8 mouse cellular contexts compared by ENCODE assay signal in the genomic region with DNA sequence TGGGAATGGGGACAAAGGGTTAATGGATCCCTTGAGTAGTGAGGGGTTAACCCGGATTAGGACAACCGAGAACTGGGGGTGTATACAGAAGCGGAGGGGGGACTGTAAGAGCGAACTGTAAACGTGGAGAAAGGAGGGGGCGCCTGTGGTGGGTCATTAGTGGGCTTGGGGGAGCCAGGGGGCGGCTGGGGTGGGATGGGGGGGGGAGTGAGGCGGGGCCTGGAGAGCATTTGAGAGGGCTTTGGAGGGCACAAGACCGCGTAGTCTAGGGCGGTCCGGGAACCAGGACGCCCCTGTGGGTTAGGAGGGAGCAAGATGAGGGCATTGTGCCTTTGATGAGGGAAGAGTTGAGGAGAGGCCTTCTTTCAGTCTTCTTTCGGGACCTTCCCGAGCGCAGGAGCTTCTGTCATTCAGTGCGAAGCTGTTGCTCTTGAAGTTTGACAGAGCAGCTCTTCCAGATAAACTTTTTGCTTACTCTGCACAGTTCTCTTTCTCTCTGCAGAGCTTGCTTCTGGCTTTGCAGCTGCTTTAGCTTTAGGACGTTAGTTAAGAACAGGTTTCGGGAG. TPM values are rescaled to one million over a fixed set of nuclear protein-coding genes. Genes with fewer than 3 reads are reported as not detected.
DNase-seq lines count a peak whose midpoint lies in the region; ATAC-seq and TF ChIP-seq lines count a peak whose summit lies in the region.

No protein-coding gene starts in this region.

- peak overlapping the region; percentile 68 for H3K4me2 ChIP-seq in forebrain, embryonic 14.5 days (ENCODE audit: low read length)
- H3K4me2 ChIP-seq in limb, embryonic 15.5 days = peak overlapping the region; percentile 81

- no peak for DNase-seq in heart, embryonic 10.5 days (ENCODE audit: low spot score)
- DNase-seq in heart, postnatal 14 days = no peak
- no peak for DNase-seq in ES-E14 (ENCODE audit: low read depth, low spot score)
- peak; percentile 39 for DNase-seq in forebrain, embryonic 14.5 days (ENCODE audit: low spot score)
- DNase-seq in splenic B cell, adult 2 months (ENCODE audit: low read depth, low spot score) = peak; percentile 16
- no peak for DNase-seq in spleen, postnatal 4 days (ENCODE audit: low spot score in 2 of 2)
- DNase-seq in right cerebral cortex, adult 18-20 months = no peak

- H3K36me3 ChIP-seq in heart, embryonic 10.5 days = peaks cover 15% of the 10 kb centered on the region
- H3K36me3 ChIP-seq in ES-E14 (ENCODE audit: control insufficient read depth, insufficient read depth, low read length, poor library complexity, severe bottlenecking) = peaks cover 5% of the 10 kb centered on the region; the same call in 1 of the 2 replicates
- peaks cover 6% of the 10 kb centered on the region for H3K36me3 ChIP-seq in forebrain, embryonic 14.5 days (ENCODE audit: control insufficient read depth, insufficient read depth, low read length)
- peaks cover 8% of the 10 kb centered on the region for H3K36me3 ChIP-seq in limb, embryonic 15.5 days
- H3K36me3 ChIP-seq in splenic B cell, adult 2 months (ENCODE audit: control insufficient read depth, insufficient read depth, low read length, poor library complexity, severe bottlenecking) = no peaks in the 10 kb centered on the region

- H3K9ac ChIP-seq in ES-E14 (ENCODE audit: insufficient read depth, low read depth, low read length, poor library complexity, severe bottlenecking) = peak overlapping the region; percentile 81
- peak overlapping the region; percentile 85 for H3K9ac ChIP-seq in forebrain, embryonic 14.5 days (ENCODE audit: low read length)
- H3K9ac ChIP-seq in limb, embryonic 15.5 days = peak overlapping the region; percentile 85

- ATAC-seq in forebrain, embryonic 14.5 days = no peak
- ATAC-seq in limb, embryonic 15.5 days (ENCODE audit: insufficient number of reproducible peaks, low FRiP score, low TSS enrichment, low read depth) = no peak

- H3K27me3 ChIP-seq in heart, embryonic 10.5 days (ENCODE audit: insufficient read depth, poor library complexity, severe bottlenecking) = no peaks in the 10 kb centered on the region
- no peaks in the 10 kb centered on the region for H3K27me3 ChIP-seq in forebrain, embryonic 14.5 days (replicated peaks; ENCODE audit: control insufficient read depth, insufficient read depth, low read length)
- H3K27me3 ChIP-seq in limb, embryonic 15.5 days = no peaks in the 10 kb centered on the region
- no peaks in the 10 kb centered on the region for H3K27me3 ChIP-seq in splenic B cell, adult 2 months (ENCODE audit: control insufficient read depth, insufficient read depth, low read length, poor library complexity, severe bottlenecking)

- H3K27ac ChIP-seq in heart, embryonic 10.5 days = peak overlapping the region; percentile 93
- H3K27ac ChIP-seq in ES-E14 (ENCODE audit: insufficient read depth, low read depth, low read length, poor library complexity, severe bottlenecking) = no peak overlapping the region
- H3K27ac ChIP-seq in forebrain, embryonic 14.5 days (ENCODE audit: low read depth, low read length) = peak overlapping the region; percentile 79
- H3K27ac ChIP-seq in limb, embryonic 15.5 days = peak overlapping the region; percentile 90

- peak overlapping the region; percentile 92 for H3K4me3 ChIP-seq in heart, embryonic 10.5 days
- peak overlapping the region; percentile 79 to 86 for H3K4me3 ChIP-seq in ES-E14 (ENCODE audit: insufficient read depth in 1 of 2, low read depth in 1 of 2, low read length in 2 of 2, poor library complexity in 1 of 2, severe bottlenecking in 1 of 2)
- H3K4me3 ChIP-seq in forebrain, embryonic 14.5 days (ENCODE audit: low read depth, low read length) = peak overlapping the region; percentile 80
- H3K4me3 ChIP-seq in limb, embryonic 15.5 days = peak overlapping the region; percentile 89

- in situ Hi-C loops in ES-E14 (cut with MboI; ENCODE audit: low sequenced_read_pairs in 2 of 2, unreplicated experiment in 2 of 2) = no loop called here

- peaks cover 58% of the 10 kb centered on the region for H3K4me1 ChIP-seq in heart, embryonic 10.5 days
- H3K4me1 ChIP-seq in ES-E14 (ENCODE audit: control insufficient read depth in 2 of 2, insufficient read depth in 2 of 2, low read length in 2 of 2, poor library complexity in 1 of 2) = peaks cover 0 to 2% of the 10 kb centered on the region in 2 experiments; a peak in 1 of 4 replicates
- peaks cover 29% of the 10 kb centered on the region for H3K4me1 ChIP-seq in forebrain, embryonic 14.5 days (ENCODE audit: control insufficient read depth, insufficient read depth, low read length)
- H3K4me1 ChIP-seq in limb, embryonic 15.5 days = peaks cover 47% of the 10 kb centered on the region

- WGBS in heart, embryonic 10.5 days = 1% methylated on average over 17 of the region's 19 CpGs
- WGBS in forebrain, embryonic 14.5 days = 2% methylated on average over 18 of the region's 19 CpGs
- 2% methylated on average over 18 of the region's 19 CpGs for WGBS in limb, embryonic 15.5 days

- intact Hi-C loops in heart, postnatal 14 days (cut with DNase I) = loop anchor here (1.0 to 5.0 kb wide), 3 partner anchors 47 to 125 kb away; a partner anchor contains a TSS

- no peaks in the 10 kb centered on the region for H3K9me3 ChIP-seq in heart, embryonic 10.5 days
- no peaks in the 10 kb centered on the region for H3K9me3 ChIP-seq in ES-E14 (ENCODE audit: control insufficient read depth, insufficient read depth, low read depth, low read length)
- no peaks in the 10 kb centered on the region for H3K9me3 ChIP-seq in forebrain, embryonic 14.5 days (replicated peaks; ENCODE audit: control insufficient read depth, low read length)
- no peaks in the 10 kb centered on the region for H3K9me3 ChIP-seq in limb, embryonic 15.5 days

TF ChIP-seq in ES-E14, 5 proteins besides CTCF, POLR2A, EP300 and RAD21:
- TF ChIP-seq ZC3H11A (IDR thresholded peaks at IDR 0.05; ENCODE audit: borderline replicate concordance, low read depth, low read length) (no peak), CHD2 (IDR thresholded peaks at IDR 0.05; ENCODE audit: low read depth, low read length) (no peak), ZNF384 (IDR thresholded peaks at IDR 0.05; ENCODE audit: low read depth, low read length) (no peak), MAFK (IDR thresholded peaks at IDR 0.05; ENCODE audit: insufficient read depth, low read depth, low read length) (no peak; the same call in 1 of the 2 replicates), HCFC1 (IDR thresholded peaks at IDR 0.05; ENCODE audit: borderline replicate concordance, insufficient read depth, low read length) (no peak)
TF ChIP-seq in ES-E14: peak in this region for 0.

RNA-seq across cellular contexts. Expression of a gene that starts 0.8 kb away (rescaled TPM):
- 30.9 and 32.8 TPM in 2 replicates for polyA plus RNA-seq in heart, embryonic 10.5 days (2016; fragmentation: Nextera tagmentation; extraction: Ambion mirVana)
- 10 to 100 TPM; 15.1 to 15.3 TPM for total RNA-seq in heart, postnatal 14 days (2021)
- total RNA-seq in ES-E14 (2012; rRNA removed) = 12.6 and 14.5 TPM in 2 replicates
- 21.8 and 27.8 TPM in 2 replicates for polyA plus RNA-seq in forebrain, embryonic 14.5 days (2014; fragmentation: Nextera tagmentation; extraction: Ambion mirVana)
- polyA plus RNA-seq in limb, embryonic 15.5 days (2015; fragmentation: Nextera tagmentation; extraction: Ambion mirVana) = 32.8 and 33.6 TPM in 2 replicates

RNA-seq across cellular contexts. Expression of a gene that starts 2.0 kb away (rescaled TPM):
- 124 and 137 TPM in 2 replicates for polyA plus RNA-seq in heart, embryonic 10.5 days (2016; fragmentation: Nextera tagmentation; extraction: Ambion mirVana)
- total RNA-seq in heart, postnatal 14 days (2021) = 100 to 1,000 TPM; 104 to 108 TPM
- total RNA-seq in ES-E14 (2012; rRNA removed) = 66.7 and 85.7 TPM in 2 replicates
- 402 and 428 TPM in 2 replicates for polyA plus RNA-seq in forebrain, embryonic 14.5 days (2014; fragmentation: Nextera tagmentation; extraction: Ambion mirVana)
- 145 and 156 TPM in 2 replicates for polyA plus RNA-seq in limb, embryonic 15.5 days (2015; fragmentation: Nextera tagmentation; extraction: Ambion mirVana)

RNA-seq across cellular contexts. Expression of a gene that starts 47.4 kb away (rescaled TPM):
- 0.51 and 0.84 TPM in 2 replicates for polyA plus RNA-seq in heart, embryonic 10.5 days (2016; fragmentation: Nextera tagmentation; extraction: Ambion mirVana)
- under 1 TPM; 0.22 to 0.48 TPM for total RNA-seq in heart, postnatal 14 days (2021)
- 0.53 and 0.80 TPM in 2 replicates for total RNA-seq in ES-E14 (2012; rRNA removed)
- 1.8 and 2.2 TPM in 2 replicates for polyA plus RNA-seq in forebrain, embryonic 14.5 days (2014; fragmentation: Nextera tagmentation; extraction: Ambion mirVana)
- 1.5 and 2.1 TPM in 2 replicates for polyA plus RNA-seq in limb, embryonic 15.5 days (2015; fragmentation: Nextera tagmentation; extraction: Ambion mirVana)

RNA-seq across cellular contexts. Expression of a gene that starts 56.6 kb away (rescaled TPM):
- polyA plus RNA-seq in heart, embryonic 10.5 days (2016; fragmentation: Nextera tagmentation; extraction: Ambion mirVana) = 5.5 and 9.0 TPM in 2 replicates
- 1 to 10 TPM; 2.9 to 3.6 TPM for total RNA-seq in heart, postnatal 14 days (2021)
- total RNA-seq in ES-E14 (2012; rRNA removed) = 9.9 and 19.8 TPM in 2 replicates
- polyA plus RNA-seq in forebrain, embryonic 14.5 days (2014; fragmentation: Nextera tagmentation; extraction: Ambion mirVana) = 7.2 TPM in 2 replicates
- polyA plus RNA-seq in limb, embryonic 15.5 days (2015; fragmentation: Nextera tagmentation; extraction: Ambion mirVana) = 3.1 and 3.6 TPM in 2 replicates

RNA-seq across cellular contexts. Expression of a gene that starts 59.0 kb away (rescaled TPM):
- polyA plus RNA-seq in heart, embryonic 10.5 days (2016; fragmentation: Nextera tagmentation; extraction: Ambion mirVana) = 146 and 153 TPM in 2 replicates
- total RNA-seq in heart, postnatal 14 days (2021) = 10 to 100 TPM; 88.0 to 89.6 TPM
- total RNA-seq in ES-E14 (2012; rRNA removed) = 75.1 and 102 TPM in 2 replicates
- 402 and 405 TPM in 2 replicates for polyA plus RNA-seq in forebrain, embryonic 14.5 days (2014; fragmentation: Nextera tagmentation; extraction: Ambion mirVana)
- 150 and 176 TPM in 2 replicates for polyA plus RNA-seq in limb, embryonic 15.5 days (2015; fragmentation: Nextera tagmentation; extraction: Ambion mirVana)

Comparison
In these comparisons a context has a peak if more than half of its experiments do, and no peak if none do; other contexts are left out.
1. DNase-seq: peak in forebrain, embryonic 14.5 days (single experiment) and splenic B cell, adult 2 months (single experiment); none in heart, embryonic 10.5 days (single experiment), heart, postnatal 14 days (0 of 2), ES-E14 (single experiment), spleen, postnatal 4 days (0 of 2) and right cerebral cortex, adult 18-20 months (single experiment).
2. Peak in every context shown above with its lines, with median percentiles within 50 percentile points of each other: H3K4me3 ChIP-seq and H3K9ac ChIP-seq.